Mouse (Mus musculus): ENCODE results near the gene Nup205.
A peak's percentile ranks its signal among the peaks of the same experiment; 100 is the strongest.
"Not testable (repeated sequence)": the region's sequence is repeated elsewhere in the genome, so short reads cannot be mapped to it uniquely, and the experiment has no call there.

Nup205 gene

GRCm38 (mm10) chr6:35176979-35177649 lies at the start of gene Nup205:
Gene Nup205 (plus strand): TSS chr6:35177421.
- DNase-seq (ENCODE audit: low read depth, low spot score): peak; percentile 74

- DNase-seq (ENCODE audit: low read depth, low spot score): no peak
These were observed 44.4 kb upstream of the Nup205 start for GRCm38 (mm10) chr6:35132806-35133205.

GRCm38 (mm10) chr6:35133246-35133578 lies 44.0 kb upstream of the Nup205 start:
- DNase-seq (ENCODE audit: low read depth, low spot score): no peak

GRCm38 (mm10) chr6:35133579-35134488 lies 43.4 kb upstream of the Nup205 start, which contains the start of gene Cnot4:
Gene Cnot4 (minus strand): TSS chr6:35133724.
- DNase-seq (ENCODE audit: low read depth, low spot score): peak; percentile 93

DNA sequence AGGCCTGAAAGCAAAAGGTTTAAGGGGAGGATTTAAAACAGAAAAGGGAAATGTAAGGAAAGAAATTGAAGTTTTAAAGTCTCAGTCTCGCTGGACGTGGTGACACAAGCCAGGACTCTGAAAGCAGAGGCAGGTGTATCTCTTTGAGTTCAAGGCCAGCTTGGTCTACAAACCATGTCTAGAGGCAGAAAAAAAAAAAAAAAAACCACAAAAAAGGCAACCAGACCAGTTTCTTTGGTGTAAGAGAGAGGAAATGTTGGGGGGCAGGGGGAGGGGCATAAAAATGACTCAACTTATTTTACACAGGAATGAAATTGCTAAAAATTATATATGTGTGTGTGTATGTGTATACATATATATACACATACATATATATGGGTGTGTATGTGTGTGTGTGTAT lies 42.4 kb upstream of the Nup205 start:
- DNase-seq (ENCODE audit: low read depth, low spot score): no peak

GRCm38 (mm10) chr6:35140351-35140750 lies 36.9 kb upstream of the Nup205 start:
- DNase-seq (ENCODE audit: low read depth, low spot score): no peak

GRCm38 (mm10) chr6:35145569-35145968 lies 31.7 kb upstream of the Nup205 start:
- peak; percentile 24 for DNase-seq (ENCODE audit: low read depth, low spot score)

- no peak for DNase-seq (ENCODE audit: low read depth, low spot score)
These were observed 29.3 kb upstream of the Nup205 start for GRCm38 (mm10) chr6:35147726-35148422.

- DNase-seq (ENCODE audit: low read depth, low spot score): no peak
These were observed 22.7 kb upstream of the Nup205 start for GRCm38 (mm10) chr6:35154540-35154939.

DNA sequence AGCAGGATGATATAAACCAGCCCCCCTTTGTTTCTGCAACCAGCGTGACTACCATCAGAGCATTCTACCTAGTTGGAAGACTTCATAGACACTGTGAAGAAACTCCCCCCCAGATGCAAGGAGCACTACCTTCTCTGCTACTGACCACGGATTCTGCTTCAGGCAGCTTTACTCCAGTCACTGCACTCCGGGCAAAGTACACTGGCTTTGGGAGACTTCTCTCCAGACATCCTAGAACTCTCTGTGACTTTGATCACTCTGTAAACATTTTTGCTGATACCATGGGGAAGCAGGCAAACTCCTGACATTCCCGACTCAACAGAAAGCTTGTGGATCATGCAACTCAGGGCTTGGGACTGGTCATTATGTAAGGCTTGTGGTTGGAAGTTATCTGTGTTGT lies 8.0 kb upstream of the Nup205 start:
- no peak for DNase-seq (ENCODE audit: low read depth, low spot score)

DNA sequence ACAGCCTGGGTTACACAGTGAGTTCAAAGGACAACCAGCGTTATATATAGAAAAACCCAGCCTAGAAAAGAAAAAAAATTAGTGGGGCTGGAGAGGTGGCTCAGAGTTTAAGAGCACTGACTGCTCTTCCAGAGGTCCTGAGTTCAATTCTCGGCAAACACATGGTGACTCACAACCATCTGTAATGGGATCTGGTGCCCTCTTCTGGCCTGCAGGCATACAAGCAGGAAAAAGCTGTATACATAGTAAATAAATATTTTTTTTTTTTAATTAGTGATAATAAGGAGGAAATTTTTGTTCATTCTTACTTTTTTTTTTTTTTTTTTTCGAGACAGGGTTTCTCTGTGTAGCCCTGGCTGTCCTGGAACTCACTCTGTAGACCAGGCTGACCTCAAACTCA lies 5.2 kb upstream of the Nup205 start:
- DNase-seq (ENCODE audit: low read depth, low spot score): not testable (repeated sequence)

DNA sequence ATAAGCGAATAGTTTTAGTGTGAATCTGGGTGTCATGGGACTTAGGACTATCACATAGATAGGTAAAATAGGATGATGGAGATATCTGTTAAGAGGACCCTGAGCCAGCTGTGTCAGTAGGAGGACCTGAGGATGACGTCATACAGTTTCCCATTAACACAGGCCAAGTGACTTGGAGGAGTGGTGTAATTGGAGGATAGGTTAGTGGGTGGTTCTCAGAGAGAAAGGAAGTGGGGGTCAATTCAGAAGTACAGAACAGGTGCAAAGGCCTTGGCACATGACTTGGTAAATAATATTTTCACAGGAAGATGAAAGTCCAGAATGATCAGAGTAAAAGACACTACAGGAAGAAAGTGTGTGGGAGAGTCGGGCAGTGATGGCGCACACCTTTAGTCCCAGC lies 4.0 kb upstream of the Nup205 start:
- DNase-seq (ENCODE audit: low read depth, low spot score): no peak

DNA sequence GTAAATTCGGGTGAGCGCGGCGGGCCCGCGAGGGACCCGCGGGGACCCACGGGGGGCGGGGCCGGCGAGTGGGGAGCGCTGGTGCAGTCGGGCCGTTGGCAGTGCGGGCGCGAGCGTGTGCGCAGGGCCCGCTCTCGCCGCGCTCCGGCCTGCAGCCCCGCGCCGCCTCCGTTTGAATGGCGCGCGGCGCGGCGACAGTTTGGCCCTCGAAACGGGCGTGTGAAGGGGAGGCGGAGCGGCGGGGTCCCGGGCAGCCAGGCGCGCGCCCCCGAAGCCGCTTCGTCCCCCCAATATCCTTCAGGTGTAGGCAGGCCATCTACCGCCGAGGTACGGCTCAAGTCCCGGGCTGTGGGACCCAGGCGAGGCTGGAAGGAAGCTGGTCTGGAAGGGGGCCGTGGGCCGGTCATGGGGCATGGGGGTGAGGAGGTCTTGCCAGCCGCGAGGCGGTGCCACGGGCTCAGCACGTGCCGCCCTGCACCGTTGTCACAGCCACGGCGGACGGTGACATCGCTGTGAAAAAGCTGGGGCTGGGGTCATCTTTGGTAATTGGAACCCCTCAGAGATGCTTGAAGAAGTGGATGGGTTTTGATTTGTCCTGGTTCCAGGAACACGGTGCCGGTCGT lies 540 bp downstream of the Nup205 start:
- peak; percentile 57 for DNase-seq (ENCODE audit: low read depth, low spot score)

DNA sequence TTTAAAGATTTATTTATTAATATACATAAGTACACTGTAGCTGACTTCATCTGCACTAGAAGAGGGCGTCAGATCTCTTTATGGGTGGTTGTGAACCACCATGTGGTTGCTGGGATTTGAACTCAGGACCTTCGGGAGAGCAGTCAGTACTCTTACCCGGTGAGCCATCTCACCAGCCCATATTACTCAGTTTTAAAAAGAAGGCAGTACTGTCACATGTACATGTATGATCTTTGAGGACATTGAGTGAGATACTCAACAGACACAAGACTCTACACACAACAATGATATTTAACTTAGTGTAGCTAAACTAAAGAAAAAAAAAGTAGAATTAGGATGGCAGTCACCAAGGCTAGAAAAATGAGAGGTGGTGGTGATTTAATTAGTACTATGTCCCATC lies 2.1 kb downstream of the Nup205 start:
- not testable (repeated sequence) for DNase-seq (ENCODE audit: low read depth, low spot score)

- DNase-seq (ENCODE audit: low read depth, low spot score): no peak
These were observed 7.6 kb downstream of the Nup205 start for GRCm38 (mm10) chr6:35184781-35185180.

- DNase-seq (ENCODE audit: low read depth, low spot score): no peak
These were observed 14.0 kb downstream of the Nup205 start for GRCm38 (mm10) chr6:35191198-35191597.

GRCm38 (mm10) chr6:35225696-35226095 lies 48.5 kb downstream of the Nup205 start:
- DNase-seq (ENCODE audit: low read depth, low spot score): no peak

DNA sequence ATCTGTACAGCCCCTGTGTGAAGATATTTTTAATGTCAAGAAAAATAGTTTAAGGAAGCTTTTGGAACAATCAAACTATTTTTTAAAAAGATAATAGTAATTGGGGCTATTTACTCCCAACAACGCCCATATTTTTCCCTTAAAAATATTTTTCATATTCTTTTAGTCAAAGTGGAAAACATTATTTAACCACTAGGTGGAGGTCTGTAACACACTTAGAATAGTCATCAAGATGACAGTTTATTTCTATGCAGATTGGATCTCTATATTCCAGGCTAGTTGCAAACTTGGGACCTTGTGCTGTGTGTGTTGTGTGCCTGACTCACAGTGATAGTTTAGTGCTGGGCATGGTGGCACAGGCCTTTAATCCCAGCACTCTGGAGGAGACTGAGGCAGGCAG lies 52.2 kb downstream of the Nup205 start:
- DNase-seq (ENCODE audit: low read depth, low spot score): no peak

GRCm38 (mm10) chr6:35236108-35236785 lies 59.0 kb downstream of the Nup205 start:
- peak; percentile 40 for DNase-seq (ENCODE audit: low read depth, low spot score)

- no peak for DNase-seq (ENCODE audit: low read depth, low spot score)
These were observed 66.0 kb downstream of the Nup205 start for GRCm38 (mm10) chr6:35243252-35243651.

DNA sequence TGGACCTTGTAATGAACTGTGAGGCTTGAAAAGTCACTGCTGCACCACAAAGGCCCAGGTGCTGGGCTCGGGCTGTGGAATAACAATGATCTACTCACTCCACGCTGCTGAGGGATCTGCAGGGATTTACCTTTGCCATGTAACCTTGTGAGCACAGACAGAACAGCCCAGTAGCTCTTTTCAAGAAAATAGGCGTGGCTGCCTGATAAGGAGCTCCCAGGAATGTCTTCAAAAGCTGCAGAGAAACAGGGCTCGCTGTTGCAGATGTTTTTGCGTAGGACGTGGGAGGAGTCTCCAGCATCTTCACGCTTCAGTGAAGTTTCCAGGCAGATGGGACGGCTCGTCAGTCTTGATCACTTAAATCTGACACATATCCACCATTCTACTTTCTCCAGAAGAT lies 66.8 kb downstream of the Nup205 start:
- DNase-seq (ENCODE audit: low read depth, low spot score): no peak
